Mouse (Mus musculus): ENCODE measurements at regions not wholly inside any gene's neighbourhood (a gene's known extent, or its start where the extent isn't known, plus 50 kb on each side); places are given as distances from the start of the nearest gene placed in this dataset.

GRCm38 (mm10) chr13:51983575-51983974 is 137.1 kb downstream of the Gadd45g start:
- TF ChIP-seq CTCF (IDR thresholded peaks at IDR 0.05; ENCODE audit: borderline replicate concordance, insufficient read depth, low read depth, low read length): no peak
- no peak for TF ChIP-seq POLR2A (IDR thresholded peaks at IDR 0.05; ENCODE audit: borderline replicate concordance, insufficient read depth, low read length)
